Mouse (Mus musculus): ENCODE results near the gene Aifm2. TPM values are rescaled to one million over a fixed set of nuclear protein-coding genes. Genes with fewer than 3 reads are reported as not detected.

Gene Aifm2
- total RNA-seq, 4 experiments from 2014 or later, result 185 to 376 (median 281) TPM

DNA sequence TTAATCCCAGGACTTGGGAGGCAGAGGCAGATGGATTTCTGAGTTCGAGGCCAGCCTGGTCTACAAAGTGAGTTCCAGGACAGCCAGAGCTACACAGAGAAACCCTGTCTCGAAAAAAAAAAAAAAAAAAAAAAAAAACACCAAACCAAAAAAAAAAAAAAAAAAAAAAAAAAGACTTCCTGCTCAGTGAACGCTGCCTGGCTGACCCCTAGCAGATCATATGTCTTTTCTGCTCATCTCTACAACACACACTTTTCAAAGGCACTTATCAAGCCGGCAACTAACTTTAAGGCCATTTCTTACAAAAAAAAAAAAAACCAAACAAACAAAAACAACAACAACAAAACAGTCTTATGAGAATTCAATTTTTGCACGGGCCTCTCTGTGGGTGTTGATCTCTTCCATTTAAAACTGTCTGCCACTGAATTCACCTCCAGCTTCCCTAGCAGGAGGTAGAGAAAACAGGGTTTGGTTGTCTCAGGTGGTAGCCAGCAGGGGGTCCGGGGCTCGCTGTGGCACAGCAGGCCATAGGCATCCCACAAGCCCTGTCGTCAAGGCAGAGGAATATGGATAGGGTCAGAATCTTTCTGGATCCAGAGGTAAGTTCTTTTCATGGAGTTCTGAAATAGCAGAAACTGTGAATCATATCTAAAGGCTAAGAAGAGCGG is 66.5 kb downstream of the Aifm2 start:
- DNase-seq, result no peak

- peak; percentile 32 for DNase-seq
These were observed 67.9 kb downstream of the Aifm2 start for GRCm38 (mm10) chr10:61782799-61783611.

DNA sequence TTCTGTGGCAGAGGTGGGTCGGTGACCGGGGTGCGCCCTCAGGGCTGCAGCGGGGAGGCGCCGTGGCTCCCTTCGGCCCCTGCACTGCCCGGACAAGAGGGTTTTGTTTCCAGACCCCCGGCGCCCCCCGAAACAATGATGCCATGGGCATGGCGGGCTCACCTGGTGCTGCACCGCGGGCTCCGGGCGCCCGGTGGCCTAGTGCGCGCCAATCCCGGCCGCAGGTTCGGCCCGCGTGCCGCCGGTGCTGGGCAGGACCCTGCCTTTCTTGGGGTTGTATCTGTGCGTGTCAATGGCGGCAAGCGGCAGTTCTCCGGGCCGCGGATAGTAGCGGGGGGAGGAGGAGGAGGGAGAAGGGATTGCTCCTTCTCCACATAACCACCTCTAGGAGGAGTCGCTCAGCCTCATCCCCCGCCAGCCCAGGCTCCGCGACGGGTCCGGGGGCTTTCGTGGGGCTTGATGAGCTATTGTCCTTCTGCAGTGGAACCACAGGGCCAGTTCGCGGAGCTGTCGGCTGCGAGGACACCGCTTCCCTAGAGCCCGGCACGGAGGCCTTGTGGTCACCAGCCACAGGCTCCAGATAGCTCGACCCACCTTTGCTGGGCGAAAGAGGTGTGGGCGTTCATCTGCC is 68.7 kb downstream of the Aifm2 start, which contains the start of gene H2afy2:
H2afy2 (minus strand) TSS at position 527 of the 631 bp plus-strand sequence.
- peak; percentile 34 for DNase-seq

DNA sequence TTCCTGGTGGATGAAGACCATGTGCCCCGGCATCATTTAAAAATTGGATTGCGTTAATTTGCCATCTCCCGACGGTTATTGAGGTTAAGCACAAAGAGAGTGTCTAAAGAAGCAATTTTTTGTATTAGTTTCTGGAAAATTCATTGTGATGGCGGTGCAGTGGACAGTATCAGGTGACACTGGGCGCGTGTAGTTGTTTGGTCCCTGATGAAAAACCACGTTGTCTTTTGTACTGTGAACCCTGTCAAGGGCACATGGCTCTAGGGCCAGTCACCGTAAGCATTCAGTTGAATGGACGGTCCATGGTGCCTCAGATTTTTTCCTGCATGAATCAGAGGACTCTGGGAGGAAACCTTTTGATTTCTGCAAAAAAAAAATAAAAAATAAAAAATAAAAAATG is 69.4 kb downstream of the Aifm2 start:
- DNase-seq, result peak; percentile 10

DNA sequence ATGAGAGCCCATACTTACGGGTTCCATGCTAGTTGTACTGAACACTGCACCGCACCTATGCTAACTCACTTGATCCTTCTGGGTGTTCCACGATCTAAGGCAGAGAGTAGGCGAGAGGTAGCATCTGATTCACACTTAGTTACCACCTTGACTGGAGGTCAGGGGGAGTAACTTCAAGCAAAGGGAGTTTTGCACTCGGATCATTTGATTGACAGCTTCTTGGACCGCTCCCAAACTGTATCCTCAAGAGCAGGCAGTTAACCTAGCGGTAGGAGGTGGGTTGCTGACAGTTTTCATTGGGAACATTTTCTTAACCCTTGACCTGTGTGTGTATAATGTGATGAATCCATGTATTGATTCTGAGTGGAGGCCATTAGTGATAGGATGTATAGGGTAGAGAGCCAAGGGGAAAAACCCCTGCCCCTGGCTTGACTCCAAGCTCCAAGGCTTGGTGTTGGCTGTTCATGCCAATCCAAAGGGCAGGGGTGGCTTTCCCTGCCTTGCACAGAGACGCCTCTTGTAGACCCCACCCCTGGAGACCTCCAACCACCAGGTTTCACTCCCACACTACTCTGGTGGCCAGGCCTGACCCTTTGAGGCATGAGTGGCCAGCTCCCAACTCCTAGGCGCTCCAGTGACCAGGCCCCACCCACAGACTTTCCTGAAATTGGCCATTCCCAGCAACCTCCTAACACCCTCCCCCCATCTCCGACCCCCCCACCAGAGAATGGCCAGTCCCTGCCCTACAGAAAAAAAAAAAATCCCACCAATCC is 72.7 kb downstream of the Aifm2 start:
- no peak for DNase-seq

GRCm38 (mm10) chr10:61788499-61788898 is 73.4 kb downstream of the Aifm2 start:
- DNase-seq, result no peak

Small RNAs within 50 kb of the gene (microRNA-seq; reads per million reads assigned to microRNA genes)
- gene Mir5108, result 0 reads per million in 2 experiments

Other genes with a start within 250 kb of the Aifm2 start
- 10 to 100 TPM; 11.9 to 29.3 (median 17.8) TPM for gene Lrrc20, start 239.5 kb upstream of the Aifm2 start, total RNA-seq (2022)
- gene Npffr1, start 119.8 kb upstream of the Aifm2 start, total RNA-seq (2022), result under 1 TPM in 3 of 4 experiments, not detected in 1; 0.15 to 0.32 (median 0.24) TPM
- gene Ppa1, start 66.7 kb upstream of the Aifm2 start, total RNA-seq (2022), result 100 to 1,000 TPM in 2 of 4 experiments, 10 to 100 TPM in 2; 70.0 to 114 (median 96.9) TPM
- gene Sar1a, start 35.0 kb upstream of the Aifm2 start, total RNA-seq (2022), result 100 to 1,000 TPM; 192 to 224 (median 209) TPM
- gene Tysnd1, start 19.7 kb upstream of the Aifm2 start, total RNA-seq (2022), result 100 to 1,000 TPM in 2 of 4 experiments, 10 to 100 TPM in 2; 58.1 to 133 (median 96.3) TPM
- gene H2afy2, start 68.9 kb downstream of the Aifm2 start, total RNA-seq (2022), result 10 to 100 TPM in 2 of 4 experiments, 1 to 10 TPM in 2; 8.5 to 14.8 (median 9.9) TPM

All from adrenal gland, adult 8-10 months (tissue).